Mouse (Mus musculus) hindbrain, embryonic 11.5 days (tissue): Measurements from ENCODE around the gene Ecm2. TPM values are rescaled to one million over a fixed set of nuclear protein-coding genes. Genes with fewer than 3 reads are reported as not detected.

Experiments
- ATAC-seq: fragments of 200-750 bp; cut with Nextera tagmentation; 2 replicates; pipeline ENCODE4 v1.8.0; 2017; ENCODE audit warnings: mild to moderate bottlenecking, moderate TSS enrichment, moderate library complexity; ENCODE audit not compliant: low FRiP score
- DNase-seq: peaks from one replicate; pipeline ENCODE4 v3.0.0-alpha.2; 2015; ENCODE audit warnings: low spot score
- H3K27ac ChIP-seq: fragments of 300-500 bp; sonication (generic); 2 replicates; pipeline ENCODE4 v1.5.1; 2014; ENCODE audit warnings: mild to moderate bottlenecking, low read depth, low read length
- H3K27me3 ChIP-seq: fragments of 300-500 bp; sonication (generic); 2 replicates; pipeline ENCODE4 v1.6.1; 2014; ENCODE audit warnings: mild to moderate bottlenecking, low read length, moderate library complexity, mixed read lengths; ENCODE audit not compliant: control insufficient read depth, insufficient read depth
- H3K36me3 ChIP-seq: fragments of 300-500 bp; sonication (generic); 2 replicates; pipeline ENCODE4 v1.6.1; 2014; ENCODE audit warnings: mild to moderate bottlenecking, low read length, moderate library complexity, mixed read lengths; ENCODE audit not compliant: control insufficient read depth, insufficient read depth
- H3K4me1 ChIP-seq: fragments of 300-500 bp; sonication (generic); replicated peaks from 2 replicates; pipeline ENCODE4 v1.6.1; 2014; ENCODE audit warnings: low read length, mixed read lengths; ENCODE audit not compliant: control insufficient read depth, insufficient read depth
- H3K4me2 ChIP-seq: fragments of 300-500 bp; sonication (generic); replicated peaks from 2 replicates; pipeline ENCODE4 v1.6.1; 2014; ENCODE audit warnings: mild to moderate bottlenecking, low read depth, low read length
- H3K4me3 ChIP-seq: fragments of 300-500 bp; sonication (generic); 2 replicates; pipeline ENCODE4 v1.5.1; 2014; ENCODE audit warnings: low read depth, low read length
- H3K9ac ChIP-seq: fragments of 300-500 bp; sonication (generic); 2 replicates; pipeline ENCODE4 v1.6.1; 2014; ENCODE audit warnings: low read depth, low read length
- H3K9me3 ChIP-seq: fragments of 300-500 bp; sonication (generic); 2 replicates; pipeline ENCODE4 v1.6.1; 2016; ENCODE audit warnings: low read length; ENCODE audit not compliant: control insufficient read depth
- WGBS: fragments of 180-500 bp; shearing (Covaris S2); extraction: QIAGEN DNeasy Blood & Tissue Kit; methylation state at CpG from one replicate; pipeline ENCODE4 v1.1.7; 2014; 5-methylcytosine and 5-hydroxymethylcytosine counted together
- polyA plus RNA-seq: library from polyadenylated mRNA; unstranded; fragments of >200 nt; fragmentation: Nextera tagmentation; extraction: Ambion mirVana; gene quantifications from 2 replicates; pipeline ENCODE4 v1.2.1, GENCODE M21; 2014

The Ecm2 gene
- polyA plus RNA-seq, 1 experiment from 2014 or later, result 1.2 TPM

- no peak overlapping the region for H3K4me2 ChIP-seq
- H3K36me3 ChIP-seq, result no peaks in the 10 kb centered on the region
- no peaks in the 10 kb centered on the region for H3K4me1 ChIP-seq
- no peaks in the 10 kb centered on the region for H3K27me3 ChIP-seq
- H3K9me3 ChIP-seq, result no peaks in the 10 kb centered on the region
- no peak for ATAC-seq
- no peak overlapping the region for H3K9ac ChIP-seq
- H3K27ac ChIP-seq, result no peak overlapping the region
- peak; percentile 21 for DNase-seq
- no peak overlapping the region for H3K4me3 ChIP-seq
- 28% methylated on average over 2 of the region's 2 CpGs for WGBS
These were observed 54.6 kb downstream of the Ecm2 start for GRCm38 (mm10) chr13:49559185-49559584.

DNA sequence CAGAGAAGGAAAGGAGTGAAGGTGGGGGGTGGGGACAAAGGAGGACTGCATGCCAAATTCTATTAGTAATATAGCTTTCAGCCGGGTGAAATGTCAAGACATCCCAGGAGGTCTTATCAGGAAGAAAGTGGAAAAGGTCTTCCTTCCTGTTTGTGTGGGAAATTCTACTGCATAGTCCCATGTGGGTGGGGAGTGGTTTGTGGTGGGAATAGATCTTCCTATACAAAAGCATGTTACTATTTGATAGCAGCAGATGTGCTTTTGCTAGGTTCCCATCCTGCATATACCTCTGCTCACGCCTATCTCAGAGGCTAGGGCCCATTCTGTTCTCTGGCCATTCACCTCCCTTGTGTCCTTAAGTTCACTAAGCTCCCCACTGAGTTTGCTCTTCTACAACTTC lies 56.3 kb downstream of the Ecm2 start:
- Histone ChIP-seq H3K27ac (no peak overlapping the region), H3K4me1 (no peaks in the 10 kb centered on the region), H3K27me3 (no peaks in the 10 kb centered on the region), H3K36me3 (no peaks in the 10 kb centered on the region), H3K4me2 (no peak overlapping the region), H3K9me3 (no peaks in the 10 kb centered on the region), H3K9ac (no peak overlapping the region), H3K4me3 (no peak overlapping the region)
- ATAC-seq, result no peak
- no peak for DNase-seq
- WGBS, result 67% methylated on average over 2 of the region's 2 CpGs

DNA sequence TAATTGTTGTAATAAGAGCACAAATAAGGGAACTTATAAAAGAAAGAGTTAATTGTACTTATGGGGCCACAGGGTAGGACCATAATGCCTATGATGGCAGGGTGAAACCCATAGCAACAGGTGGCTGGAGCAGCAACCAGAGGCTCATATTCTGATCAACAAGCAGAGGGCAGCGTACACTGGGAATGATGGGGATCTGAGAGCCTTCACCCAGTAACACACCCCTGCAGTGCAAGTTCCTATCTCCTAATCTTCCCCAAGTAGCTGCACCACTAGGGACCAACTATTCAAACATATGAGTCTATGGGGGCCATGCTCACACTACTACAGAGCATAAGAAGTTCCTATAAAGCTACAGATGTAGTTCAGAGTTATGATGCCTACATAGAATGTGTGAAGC lies 59.7 kb downstream of the Ecm2 start:
- Histone ChIP-seq H3K27ac (no peak overlapping the region), H3K9ac (no peak overlapping the region), H3K36me3 (no peaks in the 10 kb centered on the region), H3K27me3 (no peaks in the 10 kb centered on the region), H3K9me3 (no peaks in the 10 kb centered on the region), H3K4me1 (no peaks in the 10 kb centered on the region), H3K4me3 (no peak overlapping the region), H3K4me2 (no peak overlapping the region)
- DNase-seq (no peak), ATAC-seq (no peak)
- 81% methylated on average over 1 of the region's 1 CpGs for WGBS

GRCm38 (mm10) chr13:49570371-49570770 lies 65.8 kb downstream of the Ecm2 start:
- no peaks in the 10 kb centered on the region for H3K4me1 ChIP-seq
- WGBS, result 70% methylated on average over 3 of the region's 3 CpGs
- ATAC-seq (no peak), DNase-seq (no peak)
- no peaks in the 10 kb centered on the region for H3K36me3 ChIP-seq
- no peak overlapping the region for H3K4me2 ChIP-seq
- no peaks in the 10 kb centered on the region for H3K27me3 ChIP-seq
- H3K27ac ChIP-seq, result no peak overlapping the region
- H3K4me3 ChIP-seq, result no peak overlapping the region
- no peak overlapping the region for H3K9ac ChIP-seq
- no peaks in the 10 kb centered on the region for H3K9me3 ChIP-seq

- H3K36me3 ChIP-seq, result no peaks in the 10 kb centered on the region
- no peak overlapping the region for H3K27ac ChIP-seq
- ATAC-seq (no peak), DNase-seq (no peak)
- no peaks in the 10 kb centered on the region for H3K27me3 ChIP-seq
- H3K4me3 ChIP-seq, result no peak overlapping the region
- no peak overlapping the region for H3K9ac ChIP-seq
- no peak overlapping the region for H3K4me2 ChIP-seq
- no peaks in the 10 kb centered on the region for H3K4me1 ChIP-seq
- H3K9me3 ChIP-seq, result no peaks in the 10 kb centered on the region
- 80% methylated on average over 2 of the region's 2 CpGs for WGBS
These were observed 66.8 kb downstream of the Ecm2 start for GRCm38 (mm10) chr13:49571418-49571817.

DNA sequence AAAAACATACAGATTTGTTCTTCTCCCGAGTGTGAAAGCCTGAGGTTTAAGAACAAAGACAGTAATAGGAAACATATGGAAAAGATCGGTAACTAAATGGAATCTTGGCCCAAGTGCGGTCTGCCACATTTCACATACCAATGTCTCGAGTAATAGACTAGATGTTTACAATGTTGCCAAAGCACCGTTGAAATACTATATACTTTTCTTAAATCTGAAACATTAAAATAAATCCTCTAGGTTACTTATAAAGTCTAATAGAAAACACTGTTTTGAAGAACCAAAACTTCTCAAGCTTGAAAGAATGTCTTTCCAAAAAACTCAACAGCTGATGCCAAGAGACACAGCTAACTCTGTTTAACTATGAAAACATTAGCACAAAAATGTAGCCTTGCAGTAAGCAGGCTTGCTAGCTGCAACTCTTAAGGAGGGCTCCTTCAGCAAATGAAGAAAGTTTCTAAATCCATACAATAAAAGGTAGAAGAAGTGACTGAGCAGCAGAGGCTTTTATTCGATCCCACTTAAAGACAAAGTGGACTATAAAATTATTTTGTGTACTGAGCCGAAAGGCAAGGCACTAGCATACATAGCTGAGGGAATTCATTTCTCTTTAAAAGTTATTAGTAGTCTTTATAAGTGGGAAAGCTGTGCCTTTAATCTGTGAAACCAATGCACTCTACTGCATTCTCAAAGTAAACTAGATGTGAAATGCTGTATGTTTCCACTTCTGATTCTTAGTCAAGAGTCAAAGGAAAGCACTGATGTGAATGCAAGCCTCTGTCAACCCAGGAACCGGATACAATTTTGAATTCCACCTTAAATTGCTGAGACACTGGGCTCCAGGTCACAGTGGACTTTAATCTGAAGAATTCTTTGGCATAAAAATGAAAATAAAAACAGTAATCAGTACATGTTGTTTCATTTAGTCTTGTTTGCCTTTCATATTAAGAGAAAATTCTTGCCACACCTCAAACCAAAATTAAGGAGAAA lies 77.2 kb downstream of the Ecm2 start, which contains the start of gene Omd:
Gene Omd (plus strand): TSS at position 922 of the 990 bp plus-strand sequence.
- Histone ChIP-seq H3K27me3 (no peaks in the 10 kb centered on the region), H3K27ac (no peak within 1 kb of the TSS), H3K4me3 (no peak within 1 kb of the TSS), H3K36me3 (no peaks in the 10 kb centered on the region), H3K4me1 (no peaks in the 10 kb centered on the region), H3K4me2 (no peak within 1 kb of the TSS), H3K9ac (no peak within 1 kb of the TSS), H3K9me3 (no peaks in the 10 kb centered on the region)
- 80% methylated on average over 8 of the region's 8 CpGs for WGBS
- no peak for DNase-seq
- no peak for ATAC-seq

Other genes with a start within 250 kb of the Ecm2 start
- 0.56 and 1.1 TPM in 2 replicates for gene Fgd3, start 184.5 kb upstream of the Ecm2 start, polyA plus RNA-seq
- 26.9 and 29.5 TPM in 2 replicates for gene Bicd2, start 163.2 kb upstream of the Ecm2 start, polyA plus RNA-seq
- 14.1 and 14.6 TPM in 2 replicates for gene Ippk, start 83.6 kb upstream of the Ecm2 start, polyA plus RNA-seq
- 0.65 and 0.71 TPM in 2 replicates for gene Tes3-ps, start 11.5 kb upstream of the Ecm2 start, polyA plus RNA-seq
- gene Aspn, start 39.6 kb downstream of the Ecm2 start, polyA plus RNA-seq, result 0.10 and 0.26 TPM in 2 replicates
- gene Omd, start 77.7 kb downstream of the Ecm2 start, polyA plus RNA-seq, result 0.54 and 1.1 TPM in 2 replicates
- 14.1 and 14.6 TPM in 2 replicates for gene Ogn, start 103.2 kb downstream of the Ecm2 start, polyA plus RNA-seq
- 34.2 and 38.3 TPM in 2 replicates for gene Cenpp, start 148.0 kb downstream of the Ecm2 start, polyA plus RNA-seq
- 23.7 and 27.8 TPM in 2 replicates for gene Nol8, start 148.3 kb downstream of the Ecm2 start, polyA plus RNA-seq
- 100 and 111 TPM in 2 replicates for gene Iars, start 177.3 kb downstream of the Ecm2 start, polyA plus RNA-seq